Comparison of ENCODE assay signal across 8 mouse cellular contexts in the genomic region with DNA sequence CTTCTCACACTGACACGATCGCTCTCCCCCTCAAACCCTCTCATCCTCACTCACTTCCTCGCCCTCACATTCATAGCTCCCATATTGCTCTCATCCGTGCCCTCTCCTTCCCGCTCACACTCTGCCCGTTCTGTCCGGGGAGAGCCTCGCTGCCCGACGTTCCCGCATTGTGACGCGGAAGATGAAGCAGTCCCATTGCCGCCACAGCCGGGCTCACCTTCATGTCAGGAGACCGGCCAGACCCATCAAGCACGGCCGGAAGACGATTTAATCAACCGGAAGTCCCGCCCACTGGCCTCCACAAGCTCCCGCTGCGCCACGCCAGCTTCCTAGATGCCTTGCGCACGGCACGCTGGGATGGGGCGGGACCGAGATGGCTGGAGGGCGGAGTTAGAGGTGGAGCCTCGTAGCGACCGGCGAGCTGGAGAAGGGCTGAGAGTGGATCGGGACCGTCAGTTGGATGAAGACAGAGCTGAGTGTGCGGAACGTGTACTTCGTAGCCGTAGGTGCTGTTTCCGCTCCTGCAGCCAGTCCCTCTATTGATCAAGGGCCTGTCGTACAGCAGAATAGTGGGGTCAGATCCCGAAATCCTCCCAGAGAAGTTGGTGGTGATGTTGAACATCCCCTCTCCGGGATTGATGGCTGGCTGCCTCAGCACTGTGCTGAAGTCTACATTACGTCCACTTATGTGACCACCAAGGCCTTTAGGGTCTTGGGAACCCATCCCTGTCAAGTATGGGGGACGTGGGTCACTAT. TPM values are rescaled to one million over a fixed set of nuclear protein-coding genes. Genes with fewer than 3 reads are reported as not detected.
A peak's percentile ranks its signal among the peaks of the same experiment; 100 is the strongest.
DNase-seq lines count a peak whose midpoint lies in the region; ATAC-seq and TF ChIP-seq lines count a peak whose summit lies in the region.

A gene (minus strand): TSS at position 302 of the 756 bp plus-strand sequence.

- peak within 1 kb of the TSS; percentile 90 for H3K4me3 ChIP-seq in cortical plate, adult 2 months (ENCODE audit: insufficient read depth, low read length)

- H3K4me1 ChIP-seq in cortical plate, adult 2 months (ENCODE audit: control insufficient read depth, insufficient read depth, low read length), result no peaks in the 10 kb centered on the region

- no peak for TF ChIP-seq CTCF in cortical plate, adult 2 months (IDR thresholded peaks at IDR 0.05; ENCODE audit: extremely low read depth, insufficient read depth, low read length)

- DNase-seq in gastrocnemius, postnatal 10 days, result peak; percentile 98
- peak; percentile 99 for DNase-seq in induced T-regulatory cell, adult 2 months (ENCODE audit: low read depth)
- DNase-seq in left cerebral cortex, adult 9 months (ENCODE audit: low spot score in 2 of 2), result peak; percentile 90 to 97
- DNase-seq in right cerebral cortex, postnatal 14 days, result peak; percentile 99
- DNase-seq in urinary bladder, postnatal 36 days (ENCODE audit: low spot score in 2 of 2), result peak; percentile 99

- peak; percentile 94 for TF ChIP-seq POLR2A in cortical plate, adult 2 months (IDR thresholded peaks at IDR 0.05; ENCODE audit: extremely low read depth, insufficient read depth, low read length)

- ATAC-seq in activated CD4-positive, CD25-positive, alpha-beta regulatory T cell, adult 4 months, result peak; percentile 98
- peak; percentile 91 for ATAC-seq in megakaryocyte progenitor cell, adult 5-6 weeks (replicated peaks; ENCODE audit: poor library complexity)

- peak within 1 kb of the TSS; percentile 33 for H3K27ac ChIP-seq in cortical plate, adult 2 months (ENCODE audit: insufficient read depth, low read length)

RNA-seq across cellular contexts. Expression of the gene that starts here (rescaled TPM):
- 10 to 100 TPM; 14.2 to 14.4 TPM for polyA plus RNA-seq in activated CD4-positive, CD25-positive, alpha-beta regulatory T cell, adult 4 months (2017; shearing (Covaris generic))
- 43.0 and 48.8 TPM in 2 replicates for polyA plus RNA-seq in cortical plate, adult 2 months (2012; rRNA removed)
- 10 to 100 TPM; 22.7 to 22.8 TPM for total RNA-seq in gastrocnemius, postnatal 10 days (2021)
- total RNA-seq in megakaryocyte progenitor cell, adult 5-6 weeks (2015), result 5.8 and 6.3 TPM in 2 replicates
- 31.2 and 38.7 TPM in 2 replicates for total RNA-seq in megakaryocyte progenitor cell, adult 5-6 weeks (2017)

Comparison
In these comparisons a context has a peak if more than half of its experiments do, and no peak if none do; other contexts are left out.
1. Peak in every context shown above with its lines: DNase-seq, ATAC-seq, H3K4me3 ChIP-seq and H3K27ac ChIP-seq.